Mouse (Mus musculus): Measurements from ENCODE around the gene Cyp4x1.
"Not testable (repeated sequence)": the region's sequence is repeated elsewhere in the genome, so short reads cannot be mapped to it uniquely, and the experiment has no call there.

The Cyp4x1 gene

DNA sequence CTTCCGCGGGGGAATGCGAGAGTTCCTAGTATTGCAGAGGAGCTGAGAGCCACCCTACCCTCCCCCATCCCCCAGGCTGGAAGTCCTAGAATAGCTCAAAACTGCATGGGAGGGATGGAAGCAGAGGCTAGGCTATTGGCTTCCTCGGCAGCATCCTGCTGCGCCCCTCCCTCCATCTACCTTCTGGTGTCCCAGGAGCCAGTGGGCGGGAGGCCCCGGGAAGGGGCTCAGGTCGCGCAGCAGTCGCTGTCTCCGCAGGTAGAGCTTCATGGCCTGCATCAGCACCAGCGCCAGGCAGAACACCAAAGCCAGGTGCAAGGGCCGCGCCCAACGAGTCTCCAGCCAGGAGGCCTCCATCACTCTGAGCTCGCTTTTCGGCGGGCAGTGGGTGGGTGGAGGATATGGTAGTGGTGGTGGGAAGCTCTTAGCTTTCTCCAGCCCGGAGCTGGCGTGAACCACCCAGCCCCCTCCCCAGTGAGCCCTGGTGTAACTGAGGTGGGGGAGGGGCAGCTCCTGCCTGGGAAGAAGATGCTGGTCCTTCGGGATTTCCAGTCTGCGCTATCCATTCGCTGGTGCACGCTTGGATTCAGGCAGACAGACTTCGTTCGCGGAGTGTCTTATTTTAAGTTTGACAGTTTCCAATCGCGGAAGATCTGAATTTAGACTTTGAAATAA, at the start of gene Cyp4x1:
TSS of gene Cyp4x1 (minus strand) at position 661 of the 675 bp plus-strand sequence.
- DNase-seq = no peak

DNA sequence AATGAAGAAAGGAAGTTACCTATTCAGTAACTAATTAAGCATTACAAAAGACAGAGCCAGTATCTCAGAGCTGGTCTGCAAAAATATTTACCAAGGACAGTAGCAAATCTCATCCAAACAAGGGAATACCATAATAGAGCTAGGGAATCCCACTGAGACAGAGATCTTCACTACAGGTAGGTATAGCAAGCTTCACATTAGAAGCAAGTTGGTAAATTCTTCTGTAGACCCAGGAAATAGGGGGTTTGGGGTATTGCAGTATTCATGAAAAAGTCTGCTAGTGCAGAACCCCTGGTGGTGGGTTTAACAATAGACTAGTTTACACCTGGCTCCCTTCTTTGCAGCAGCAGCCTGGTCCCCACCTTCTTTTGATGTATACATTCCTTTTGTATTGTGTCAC, 42.1 kb upstream of the Cyp4x1 start:
- not testable (repeated sequence) for DNase-seq

DNA sequence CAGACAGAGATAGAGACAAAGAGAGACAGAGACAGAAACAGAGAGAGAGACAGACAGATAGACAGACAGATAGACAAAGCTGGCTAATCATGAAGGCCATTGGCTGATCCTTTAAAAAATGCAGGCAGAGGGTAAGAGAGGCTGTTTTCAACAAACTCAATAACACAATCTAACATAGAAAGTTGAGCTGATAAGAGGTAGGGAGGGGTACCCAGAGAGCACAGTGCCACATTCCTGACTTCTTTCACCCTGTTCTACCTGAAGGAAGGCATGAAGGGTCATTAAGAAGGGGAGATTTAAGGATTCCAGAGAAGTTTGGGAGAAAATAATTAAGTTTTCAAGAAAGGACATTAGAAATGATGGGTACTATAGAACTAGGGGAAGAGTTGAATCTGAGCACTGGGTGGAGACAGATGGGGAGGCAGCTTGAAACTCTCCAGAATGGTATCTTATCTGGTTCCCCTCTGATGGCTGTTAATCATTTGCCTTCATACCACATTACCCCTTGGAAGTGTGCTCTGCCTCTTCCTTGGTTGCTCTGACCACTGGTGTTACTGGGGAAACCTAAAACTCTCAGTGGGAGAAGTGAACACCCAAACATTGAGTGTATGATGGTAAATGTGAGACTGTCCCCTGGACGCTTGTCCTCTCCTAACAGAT, 40.7 kb upstream of the Cyp4x1 start:
- DNase-seq = no peak

GRCm38 (mm10) chr4:115158963-115159362, 24.9 kb upstream of the Cyp4x1 start:
- DNase-seq = not testable (repeated sequence)

GRCm38 (mm10) chr4:115154723-115155122, 20.6 kb upstream of the Cyp4x1 start:
- peak in 1 of 2 experiments; percentile 18 for DNase-seq

DNA sequence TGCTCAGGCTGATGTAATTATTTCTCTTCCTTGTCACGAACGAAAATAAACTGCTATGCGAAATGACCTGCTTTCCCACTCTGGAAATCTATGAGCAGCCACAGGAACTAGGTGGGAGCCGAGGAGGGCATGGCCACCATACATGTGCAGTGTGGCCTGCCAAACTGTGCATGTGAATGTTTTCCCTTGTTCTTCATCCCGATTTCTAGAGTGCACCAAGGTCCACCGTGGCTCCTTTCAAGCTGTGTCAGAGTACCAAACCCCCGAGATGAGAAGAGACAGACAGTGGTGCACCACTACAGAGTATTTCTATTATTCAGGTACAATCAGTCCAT, 182 bp upstream of the Cyp4x1 start:
- no peak for DNase-seq

DNA sequence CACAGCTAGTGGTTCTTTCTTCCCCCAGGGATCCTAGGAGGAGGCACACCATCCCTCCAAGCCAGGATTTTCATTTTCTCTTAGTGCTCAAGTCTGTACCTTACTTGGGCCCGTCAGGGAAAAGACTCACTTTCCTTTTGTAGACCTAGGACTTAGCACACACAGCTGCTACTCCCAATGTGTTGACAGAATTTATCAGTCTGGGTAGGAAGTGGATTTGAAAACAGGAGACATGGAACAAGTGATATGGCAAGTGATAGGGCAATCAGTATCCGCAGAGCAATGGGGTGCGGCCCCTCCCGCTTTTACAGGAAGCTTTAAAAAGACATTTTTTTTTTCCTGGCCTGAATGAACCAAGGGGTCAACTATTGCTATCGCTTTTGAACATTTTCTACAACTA, 996 bp downstream of the Cyp4x1 start:
- no peak for DNase-seq

DNA sequence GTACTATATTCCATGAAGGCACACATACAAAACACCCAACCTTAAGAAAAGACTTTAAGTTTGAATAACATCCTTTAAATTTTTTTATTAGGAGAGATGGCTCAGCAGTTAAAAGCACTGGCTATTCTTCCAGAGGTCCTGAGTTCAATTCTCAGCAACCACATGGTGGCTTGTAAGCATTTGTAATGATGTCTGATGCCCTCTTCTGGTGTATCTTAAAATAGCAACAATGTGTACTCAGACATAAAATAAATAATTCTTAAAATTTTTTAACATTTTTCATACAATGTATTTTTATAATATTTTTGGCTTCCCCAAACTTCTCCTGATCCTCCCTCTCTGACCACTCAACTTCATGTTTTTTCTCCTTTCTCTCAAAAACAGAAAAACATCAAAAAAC, 9.4 kb downstream of the Cyp4x1 start:
- no peak for DNase-seq

DNA sequence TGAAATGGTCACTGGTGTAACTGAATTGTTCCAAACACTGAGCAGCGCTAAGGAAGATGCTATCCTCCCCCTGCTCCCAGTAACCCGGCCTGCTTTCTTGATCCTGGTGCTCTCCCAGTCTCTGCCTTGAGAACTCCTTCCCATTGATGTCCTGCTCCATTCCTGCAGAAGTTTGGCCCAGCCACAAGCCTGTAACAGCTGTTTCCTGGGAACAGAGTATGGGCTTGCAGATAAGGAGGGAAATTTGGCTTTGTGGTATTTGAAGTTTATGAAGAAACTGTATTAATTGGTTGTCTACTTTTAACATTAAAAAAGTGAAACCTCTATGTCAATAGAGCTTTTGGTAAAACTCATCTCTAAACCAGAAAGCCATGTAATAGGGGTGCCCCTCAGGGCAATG, 10.6 kb downstream of the Cyp4x1 start:
- DNase-seq = no peak

- no peak for DNase-seq
These were observed 12.5 kb downstream of the Cyp4x1 start for GRCm38 (mm10) chr4:115121608-115122007.

- no peak for DNase-seq
These were observed 12.9 kb downstream of the Cyp4x1 start for GRCm38 (mm10) chr4:115121162-115121561.

DNA sequence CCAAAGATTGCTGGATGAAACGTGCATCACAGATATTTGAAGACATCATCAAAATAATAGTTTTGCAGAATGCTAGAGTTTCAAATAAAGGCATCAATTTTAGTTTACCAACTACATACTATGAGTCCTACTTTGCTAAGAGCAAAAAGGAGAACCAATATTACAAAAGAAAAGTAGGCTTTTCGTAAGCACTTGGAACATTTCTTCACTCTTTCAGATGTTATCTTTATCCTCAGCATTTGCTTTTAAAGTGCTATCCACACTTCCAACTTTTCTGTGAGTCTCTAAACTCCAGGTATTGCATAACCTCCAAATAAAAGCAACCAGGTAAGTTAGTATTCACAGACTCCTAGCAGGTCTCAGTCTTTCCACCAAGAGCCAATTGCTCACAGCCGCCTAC, 14.4 kb downstream of the Cyp4x1 start:
- DNase-seq = no peak

DNA sequence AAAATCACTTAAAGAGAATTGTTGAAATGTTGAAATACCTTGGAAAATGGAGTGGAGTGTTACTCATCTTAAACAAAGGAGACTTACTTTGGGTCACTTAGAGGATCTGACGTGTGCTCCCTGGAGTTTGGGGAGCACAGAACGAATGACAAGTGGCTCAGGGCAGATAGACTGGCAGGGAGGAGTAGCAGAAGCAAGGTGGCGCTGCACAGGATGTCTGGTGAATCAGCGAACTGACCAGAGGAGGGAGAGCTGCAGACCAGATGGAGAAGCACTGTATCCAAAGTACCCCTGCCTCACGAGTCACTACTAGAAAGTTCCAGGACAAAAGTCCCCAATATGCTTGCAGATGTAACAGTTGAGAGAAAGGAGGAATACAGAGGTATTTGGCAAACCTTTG, 20.8 kb downstream of the Cyp4x1 start:
- DNase-seq = no peak

DNA sequence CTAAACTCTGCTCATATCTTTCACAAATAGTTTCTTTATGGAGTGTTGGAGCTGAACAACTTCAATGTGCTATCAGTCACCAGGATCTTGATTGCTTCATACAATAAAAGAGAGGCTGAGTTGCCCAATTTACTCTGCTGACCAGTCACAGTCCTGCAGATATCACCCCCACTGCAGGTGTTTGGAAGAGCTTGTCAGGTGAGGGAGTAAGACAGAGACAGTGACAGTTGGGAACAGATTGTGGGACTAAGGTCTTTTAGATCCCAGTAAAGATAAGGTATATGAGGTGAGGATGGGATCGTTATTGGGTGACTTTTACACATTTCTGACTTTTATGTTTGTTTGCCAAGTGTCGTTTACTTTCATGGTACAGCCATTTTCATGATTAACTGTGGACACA, 22.9 kb downstream of the Cyp4x1 start:
- DNase-seq = no peak

DNA sequence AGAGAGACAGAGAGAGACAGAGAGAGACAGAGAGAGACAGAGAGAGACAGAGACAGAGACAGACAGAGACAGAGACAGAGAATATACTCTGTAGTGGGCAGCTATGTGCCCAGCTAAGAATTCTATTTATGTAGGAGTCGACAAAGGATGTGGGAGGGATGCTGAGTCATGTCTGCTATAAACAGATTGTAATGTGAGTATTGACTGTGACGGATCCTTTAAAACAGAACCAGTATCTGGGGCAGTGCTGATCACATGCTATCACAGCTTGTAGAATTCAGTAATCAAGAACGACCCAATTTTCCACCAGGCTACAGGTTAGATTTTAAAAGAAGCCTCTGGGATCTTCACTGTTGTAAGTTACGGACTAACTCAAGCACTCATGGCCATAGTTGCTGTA, 30.6 kb downstream of the Cyp4x1 start:
- DNase-seq = no peak

DNA sequence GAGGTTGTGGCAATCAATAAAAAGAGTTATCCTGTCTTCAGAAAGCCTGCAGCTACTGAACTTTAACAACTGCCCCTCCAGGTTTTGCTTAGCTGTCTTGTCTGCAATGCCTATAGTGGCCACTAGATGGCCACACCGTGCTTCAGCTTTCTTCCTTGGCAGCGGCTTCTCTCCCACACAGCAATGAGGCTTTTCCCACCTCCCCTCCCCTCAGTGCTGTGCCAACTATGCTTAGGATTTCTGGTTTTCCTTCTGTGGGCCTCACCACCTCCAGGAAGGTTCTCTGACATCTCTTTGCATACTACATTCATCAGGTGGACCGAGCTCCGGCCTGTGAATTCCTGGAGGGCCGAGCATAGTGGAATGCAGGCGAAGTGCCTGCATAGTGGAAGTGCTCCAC, 32.4 kb downstream of the Cyp4x1 start:
- peak; percentile 43 to 66 for DNase-seq

GRCm38 (mm10) chr4:115097146-115097496, 37.0 kb downstream of the Cyp4x1 start:
- DNase-seq = peak in 1 of 2 experiments; percentile 62

DNA sequence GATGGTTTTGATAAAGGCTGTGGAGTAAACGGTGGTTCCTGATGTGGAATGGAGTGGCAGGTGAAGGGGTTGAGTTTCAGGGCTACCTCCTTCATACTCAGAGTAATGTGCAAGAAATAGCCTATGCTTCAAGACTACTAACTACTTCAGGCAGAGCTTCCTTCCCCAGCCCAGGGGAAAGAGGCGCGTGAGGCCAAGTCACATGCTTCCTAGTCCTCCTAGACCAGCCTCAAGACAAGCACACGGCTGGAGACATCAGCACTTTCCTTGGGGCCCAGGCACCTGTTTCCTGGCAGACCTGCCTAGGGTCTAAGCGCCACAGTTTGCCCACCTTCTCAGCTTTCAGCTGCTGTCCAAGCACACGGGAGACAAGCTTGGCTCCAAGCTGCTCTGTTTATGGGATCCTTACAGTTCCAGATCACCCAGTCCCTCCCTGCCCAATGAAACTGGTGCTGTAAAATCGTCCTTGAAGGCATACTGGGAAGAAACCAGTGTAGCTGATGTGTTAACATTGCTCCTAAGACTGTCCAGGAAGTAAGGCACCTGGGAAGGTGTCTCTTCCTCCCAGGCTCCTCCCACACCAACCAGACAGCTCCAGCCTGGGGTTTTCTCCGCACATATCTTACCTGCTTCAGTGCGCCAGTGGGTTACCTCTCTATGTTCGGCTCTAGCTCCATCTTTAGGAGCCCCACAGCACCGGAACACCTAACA, 37.5 kb downstream of the Cyp4x1 start:
- DNase-seq = peak; percentile 51 to 60

DNA sequence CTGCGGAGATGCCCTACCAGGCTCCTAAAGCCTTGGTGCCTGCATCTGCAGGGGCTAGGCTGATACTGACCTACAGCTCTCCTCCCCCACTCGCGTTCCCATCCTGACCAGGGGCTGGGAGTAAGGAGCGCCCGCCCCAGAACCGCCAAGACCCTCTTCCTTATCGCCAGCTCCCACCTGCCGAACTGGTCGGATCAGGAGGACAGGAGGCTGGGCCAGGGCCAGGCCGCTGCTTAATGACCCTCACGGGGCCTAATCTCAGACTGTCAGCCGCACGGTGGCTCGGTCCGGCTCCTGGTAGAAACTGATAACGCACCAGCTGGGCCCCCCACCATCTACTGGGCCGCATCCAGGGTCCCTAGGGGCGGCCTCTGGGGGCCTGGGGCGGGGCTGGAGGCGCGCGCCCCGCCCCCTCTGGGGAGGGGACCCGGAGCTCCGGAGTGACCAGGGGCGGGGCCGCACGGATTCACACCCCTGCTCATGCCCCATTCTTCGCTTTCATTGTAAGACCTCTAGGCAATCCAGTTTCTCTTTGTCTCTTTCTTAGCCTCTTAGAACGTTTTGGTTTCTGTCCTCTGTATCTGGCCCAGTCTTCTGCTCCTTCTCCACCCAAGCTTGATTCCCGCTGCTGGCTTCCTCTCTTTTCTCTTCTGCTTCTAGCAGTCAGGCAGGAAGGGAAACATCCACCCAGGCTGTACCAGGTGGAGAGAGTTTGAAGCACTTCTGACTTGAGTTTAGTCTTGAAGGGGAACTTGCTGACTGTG, 38.2 kb downstream of the Cyp4x1 start:
- peak; percentile 62 to 68 for DNase-seq

- DNase-seq = no peak
These were observed 40.0 kb downstream of the Cyp4x1 start for GRCm38 (mm10) chr4:115094056-115094455.

DNA sequence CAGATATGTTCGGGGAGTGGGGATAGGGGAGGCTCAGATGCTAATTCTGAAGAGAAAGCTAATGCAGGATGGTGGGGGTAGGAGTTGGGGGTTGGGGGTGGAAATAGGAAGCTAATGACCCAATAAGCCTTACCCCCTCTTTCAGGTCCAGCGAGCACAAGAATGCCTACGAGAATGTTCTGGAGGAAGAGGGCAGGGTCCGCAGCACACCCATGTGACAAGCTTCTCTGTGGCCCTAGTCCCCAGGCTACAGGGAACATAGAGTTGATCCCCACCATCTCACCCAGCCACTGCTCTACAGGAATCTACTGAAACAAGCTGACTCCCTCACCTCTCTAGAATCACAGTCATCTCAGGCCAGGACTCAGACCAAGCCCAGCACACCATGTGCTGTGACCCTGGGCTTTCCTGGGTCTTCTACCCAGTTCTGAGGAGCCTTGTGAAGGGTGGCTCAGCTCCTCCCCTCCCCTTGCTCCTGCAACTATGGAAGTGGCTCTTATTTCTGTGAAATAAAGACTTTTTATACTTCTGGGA, 40.7 kb downstream of the Cyp4x1 start:
- DNase-seq = peak; percentile 77 to 79

DNA sequence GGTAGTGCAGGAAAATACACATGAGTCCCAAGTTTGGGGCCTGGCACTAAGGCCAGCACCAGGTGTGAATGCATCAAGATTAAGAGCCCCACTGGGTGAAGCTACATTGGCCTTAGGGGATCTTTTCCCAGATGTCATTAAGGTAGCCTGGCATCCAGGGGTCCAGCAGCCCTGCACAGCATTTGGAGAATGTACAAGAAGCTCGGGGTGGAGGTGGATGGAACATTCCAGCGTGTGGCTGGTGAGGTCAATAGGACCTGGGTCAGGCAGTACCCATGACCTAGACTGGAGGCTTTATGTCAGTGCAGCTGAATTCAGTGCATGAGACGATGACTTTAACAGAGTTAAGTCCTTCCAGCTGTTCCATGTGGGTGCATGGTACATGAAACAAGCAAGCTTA, 42.3 kb downstream of the Cyp4x1 start:
- peak in 1 of 2 experiments; percentile 21 for DNase-seq

DNA sequence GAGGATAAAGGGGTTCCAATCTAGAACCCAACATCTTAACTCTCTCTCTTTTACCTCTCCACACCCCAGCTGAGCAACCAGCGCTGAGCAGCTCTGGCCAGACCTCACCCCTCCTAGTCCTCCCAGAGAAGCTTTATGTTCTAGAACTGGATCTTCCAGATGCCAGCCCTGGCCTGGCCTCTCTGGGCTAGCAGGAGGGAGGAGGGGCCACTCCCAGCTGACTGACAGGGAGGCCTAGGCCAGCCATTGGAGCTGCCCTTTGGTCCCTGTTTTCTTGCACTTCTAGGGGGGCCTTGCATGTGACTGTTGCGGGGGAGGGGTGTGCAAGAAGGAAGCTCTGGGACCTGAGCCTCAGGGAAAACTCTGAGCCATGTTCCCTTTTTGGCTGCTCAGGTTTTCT, 43.5 kb downstream of the Cyp4x1 start:
- DNase-seq = peak; percentile 85 to 88
